Mouse (Mus musculus): ENCODE data around the gene Npm1.

Npm1 gene

DNA sequence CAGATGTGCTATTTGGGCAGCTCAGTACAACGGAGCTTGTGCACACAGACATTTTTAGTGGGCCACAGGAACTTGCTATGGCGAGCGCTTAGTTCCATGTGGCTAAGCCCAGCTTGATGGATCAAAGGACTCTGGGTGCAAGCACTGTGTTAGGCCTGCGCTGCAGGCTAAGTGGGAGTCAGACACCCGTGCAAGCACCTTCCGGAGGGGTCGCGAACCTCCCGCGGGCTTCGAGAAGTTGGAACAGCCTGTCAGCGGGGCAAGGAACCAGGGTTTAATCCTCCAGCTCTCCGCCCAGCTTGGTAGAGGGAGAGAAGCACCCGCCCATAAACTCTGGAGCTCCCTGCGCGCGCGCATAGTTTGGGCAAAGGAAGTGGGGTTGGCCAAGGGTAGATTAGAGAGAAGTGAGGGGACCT, 17.7 kb upstream of the Npm1 start:
- DNase-seq (ENCODE audit: low spot score in 2 of 2) = no peak

DNA sequence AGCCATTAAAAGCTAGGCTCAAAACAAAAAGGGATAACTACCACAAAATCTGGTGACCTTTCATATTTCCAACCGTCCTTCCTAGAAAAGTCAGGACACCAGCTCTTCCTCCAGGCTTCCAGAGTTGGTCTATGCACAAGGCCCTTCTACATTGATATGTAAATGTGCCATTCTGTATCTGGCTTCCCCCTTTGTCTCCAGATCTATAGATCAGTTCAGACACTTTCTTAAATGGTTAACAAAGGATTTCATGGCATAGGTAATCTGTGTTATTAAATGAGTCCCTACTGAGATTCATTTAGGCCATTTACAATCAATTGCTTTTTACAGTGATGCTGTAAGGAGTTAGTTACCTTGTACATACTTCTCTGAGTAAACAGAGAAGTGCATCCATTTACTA, 16.8 kb upstream of the Npm1 start:
- no peak for DNase-seq (ENCODE audit: low spot score in 2 of 2)

DNA sequence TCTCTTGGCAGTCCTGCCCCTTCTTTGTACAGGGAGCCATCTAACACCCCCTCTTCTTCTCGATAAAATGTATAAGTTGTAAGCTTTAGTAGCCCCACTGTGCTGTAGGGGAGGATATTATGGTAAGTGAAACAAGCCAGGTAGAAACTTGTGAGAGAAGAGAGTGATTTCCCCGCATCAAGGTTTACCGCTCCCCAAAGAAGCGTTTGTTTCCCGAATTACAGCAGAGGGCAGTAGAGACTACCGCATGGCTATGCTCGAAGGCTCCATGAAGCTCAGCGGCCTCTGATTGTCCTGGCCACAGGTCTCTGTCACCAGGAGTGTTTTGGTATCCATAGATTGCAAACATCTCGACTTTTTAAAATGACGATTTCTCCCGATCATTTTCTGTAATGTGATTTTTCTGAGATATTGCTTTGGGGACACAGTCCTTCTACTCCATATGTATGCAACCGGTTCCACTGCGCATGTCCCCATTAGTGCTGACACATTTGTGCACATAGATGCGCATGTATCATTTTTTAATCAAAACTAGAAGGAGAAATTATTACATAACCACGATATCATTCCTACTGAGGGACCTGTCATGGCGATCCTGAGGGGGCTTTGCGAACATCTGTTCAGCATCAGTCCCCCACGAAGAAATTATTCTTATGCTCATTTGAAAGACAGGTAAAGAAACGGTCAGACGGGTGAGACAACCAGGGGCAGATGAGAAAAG, 13.7 kb upstream of the Npm1 start:
- peak in 1 of 2 experiments; percentile 38 for DNase-seq (ENCODE audit: low spot score in 2 of 2)

- no peak for DNase-seq (ENCODE audit: low spot score in 2 of 2)
These were observed 12.8 kb upstream of the Npm1 start for GRCm38 (mm10) chr11:33175768-33176167.

DNA sequence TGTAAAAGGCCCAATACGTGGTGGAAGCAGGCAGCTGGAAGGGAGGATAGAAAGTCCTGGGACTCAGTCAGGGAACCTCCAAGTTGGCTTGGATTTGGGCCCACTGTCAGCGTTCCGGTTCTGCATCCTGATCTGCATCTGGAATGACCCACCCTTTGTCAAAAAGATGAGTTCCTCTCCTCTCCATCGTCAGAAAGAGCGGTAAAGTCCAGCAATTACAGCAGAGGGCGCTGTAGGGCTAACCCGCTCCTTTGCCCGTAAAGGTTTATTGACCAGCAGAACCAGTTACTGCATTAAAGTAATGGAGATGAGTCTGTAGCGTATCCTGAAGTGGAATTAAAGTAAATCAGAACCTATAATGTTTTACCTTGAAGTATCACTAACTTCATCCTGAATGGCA, 7.5 kb upstream of the Npm1 start:
- peak in 1 of 2 experiments; percentile 62 for DNase-seq (ENCODE audit: low spot score in 2 of 2)

GRCm38 (mm10) chr11:33162211-33162997, 602 bp downstream of the Npm1 start:
- DNase-seq (ENCODE audit: low spot score in 2 of 2) = peak; percentile 59 to 64

DNA sequence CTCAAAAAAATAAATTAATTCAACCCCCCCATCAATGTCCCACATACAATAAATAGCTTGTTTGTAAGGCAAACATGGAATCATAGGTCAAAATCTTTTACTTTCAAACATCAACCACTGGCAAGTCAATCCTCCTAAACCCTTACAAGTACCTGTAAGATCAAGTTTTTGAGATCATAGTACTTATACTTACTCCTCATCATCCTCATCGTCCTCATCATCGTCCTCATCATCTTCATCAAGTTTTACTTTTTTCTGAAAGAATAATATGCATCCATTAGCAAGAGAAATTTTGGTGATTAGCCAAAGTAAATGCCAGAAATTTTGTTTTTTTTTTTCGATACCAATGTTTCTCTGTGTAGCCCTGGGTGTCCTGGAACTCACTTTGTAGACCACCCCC, 3.3 kb downstream of the Npm1 start:
- no peak for DNase-seq (ENCODE audit: low spot score in 2 of 2)

DNA sequence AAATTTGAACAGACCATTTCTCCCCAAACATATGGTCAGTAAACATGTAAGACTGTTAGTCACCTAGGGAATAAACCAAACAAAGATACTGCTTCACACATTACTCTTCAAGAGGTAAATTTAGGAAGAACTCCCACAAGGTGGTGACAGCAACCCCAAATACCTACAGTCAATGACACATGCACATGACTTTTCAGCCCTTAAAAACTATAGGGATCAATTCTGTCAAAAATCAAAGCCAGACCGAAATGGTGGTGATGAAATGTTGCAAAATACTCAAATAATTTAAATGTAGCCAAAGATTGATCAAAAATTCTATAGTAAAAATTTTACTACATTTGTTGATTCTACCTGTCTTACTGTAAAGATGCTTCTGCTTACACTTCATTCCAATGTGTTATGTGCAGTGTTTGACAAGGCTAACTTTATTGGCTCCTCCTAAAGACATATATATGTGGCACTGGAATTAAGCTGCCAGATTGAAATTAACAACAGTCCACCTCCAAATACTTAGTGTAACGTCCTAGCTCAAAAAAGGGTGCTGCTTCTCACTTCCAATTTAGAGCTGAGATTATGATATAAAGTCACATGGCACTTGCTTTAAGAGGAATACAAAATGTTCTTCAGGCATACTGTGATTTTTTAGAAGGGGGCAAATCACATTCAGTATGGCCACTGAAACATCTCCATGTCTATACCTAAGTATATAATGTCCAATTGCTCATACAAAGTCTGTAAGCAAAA, 5.4 kb downstream of the Npm1 start:
- no peak for DNase-seq (ENCODE audit: low spot score in 2 of 2)

DNA sequence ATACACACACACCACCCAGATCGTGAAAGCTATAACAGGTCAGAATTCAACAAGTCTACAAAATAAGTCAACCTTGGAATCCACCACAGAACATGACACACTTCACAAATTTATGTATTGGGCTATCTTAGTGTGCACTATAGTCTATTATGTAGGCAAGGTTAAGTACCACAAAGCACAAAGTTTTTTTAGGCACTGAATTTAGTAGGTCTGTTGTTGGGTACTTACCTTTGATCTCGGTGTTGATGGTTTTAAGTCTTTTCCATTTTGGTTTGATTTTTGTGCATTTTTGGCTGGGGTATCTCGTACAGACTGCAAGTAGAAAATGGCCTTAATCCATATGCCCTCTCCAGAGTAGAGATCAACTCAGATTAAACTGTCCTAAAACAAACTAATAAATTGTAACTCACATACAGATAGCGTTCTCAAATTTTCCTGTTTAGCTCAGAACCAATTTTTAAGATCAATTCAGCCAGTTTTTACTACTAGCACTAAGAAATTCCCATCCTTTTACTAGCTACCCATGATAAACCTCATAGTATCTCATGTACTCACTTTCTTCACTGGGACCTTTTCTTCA, 6.5 kb downstream of the Npm1 start:
- DNase-seq (ENCODE audit: low spot score in 2 of 2) = no peak

- DNase-seq (ENCODE audit: low spot score in 2 of 2) = no peak
These were observed 8.5 kb downstream of the Npm1 start for GRCm38 (mm10) chr11:33154459-33154858.

GRCm38 (mm10) chr11:33152997-33153396, 10.0 kb downstream of the Npm1 start:
- DNase-seq (ENCODE audit: low spot score in 2 of 2) = no peak

GRCm38 (mm10) chr11:33151780-33152145, 11.2 kb downstream of the Npm1 start:
- DNase-seq (ENCODE audit: low spot score in 2 of 2) = no peak

GRCm38 (mm10) chr11:33151128-33151779, 11.8 kb downstream of the Npm1 start:
- no peak for DNase-seq (ENCODE audit: low spot score in 2 of 2)

DNA sequence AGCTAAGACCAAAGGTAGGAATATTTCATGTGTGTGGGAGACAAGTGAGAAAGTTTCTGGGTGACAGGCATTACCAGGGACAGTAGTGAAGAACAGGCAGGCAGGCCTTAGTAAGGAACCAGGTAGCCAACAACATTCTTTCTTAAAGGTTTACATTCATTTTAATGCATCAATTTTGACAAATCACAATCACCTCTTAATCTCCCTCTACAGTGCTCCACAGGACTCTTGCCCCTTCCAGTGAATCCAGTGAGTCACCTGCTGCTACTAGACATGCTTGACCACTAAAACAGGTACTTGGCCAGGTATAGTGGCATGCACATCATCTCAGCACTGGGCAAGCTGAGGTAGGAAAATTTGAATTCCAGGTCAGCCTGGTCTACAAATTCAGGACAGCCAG, 12.6 kb downstream of the Npm1 start:
- DNase-seq (ENCODE audit: low spot score in 2 of 2) = no peak

- no peak for DNase-seq (ENCODE audit: low spot score in 2 of 2)
These were observed 13.6 kb downstream of the Npm1 start for GRCm38 (mm10) chr11:33149453-33149852.

- no peak for DNase-seq (ENCODE audit: low spot score in 2 of 2)
These were observed 13.9 kb downstream of the Npm1 start for GRCm38 (mm10) chr11:33149088-33149436.

DNA sequence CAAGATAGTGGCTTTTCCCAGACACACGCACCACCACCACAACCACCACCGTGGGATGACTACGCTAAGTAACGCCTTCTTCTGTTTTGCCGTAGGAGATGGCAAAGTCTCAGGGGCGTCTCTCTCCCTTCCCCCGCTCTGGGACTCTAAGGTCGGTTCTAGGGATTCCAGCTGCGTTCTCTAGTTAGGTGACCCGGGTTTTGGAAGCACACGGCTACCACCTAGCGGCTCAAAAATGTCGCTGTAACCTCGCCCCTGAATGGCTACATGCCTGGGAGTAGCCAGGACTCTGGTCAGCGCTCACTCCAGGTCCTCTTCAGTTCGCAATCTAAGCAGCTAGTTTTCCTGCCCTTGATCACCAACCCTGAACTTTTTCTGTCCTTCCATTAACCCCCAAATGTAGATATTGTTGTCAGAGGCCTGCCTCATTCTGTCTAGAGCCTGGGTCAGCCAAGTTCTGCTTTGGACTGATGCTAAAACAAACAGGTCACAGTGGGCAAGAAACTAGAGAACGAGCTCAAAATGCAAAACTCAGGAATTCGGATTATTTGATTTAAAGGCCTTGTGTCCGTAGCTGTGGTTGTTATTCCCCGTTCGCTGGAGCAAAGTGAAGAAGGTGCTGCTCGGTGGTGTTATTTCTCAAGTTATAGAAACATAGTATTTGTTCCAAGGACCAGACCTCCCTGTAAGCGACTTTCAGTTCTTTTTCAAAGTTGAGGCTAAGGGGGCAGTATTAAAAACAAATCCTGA, 14.5 kb downstream of the Npm1 start:
- DNase-seq (ENCODE audit: low spot score in 2 of 2) = peak; percentile 33 to 58

DNA sequence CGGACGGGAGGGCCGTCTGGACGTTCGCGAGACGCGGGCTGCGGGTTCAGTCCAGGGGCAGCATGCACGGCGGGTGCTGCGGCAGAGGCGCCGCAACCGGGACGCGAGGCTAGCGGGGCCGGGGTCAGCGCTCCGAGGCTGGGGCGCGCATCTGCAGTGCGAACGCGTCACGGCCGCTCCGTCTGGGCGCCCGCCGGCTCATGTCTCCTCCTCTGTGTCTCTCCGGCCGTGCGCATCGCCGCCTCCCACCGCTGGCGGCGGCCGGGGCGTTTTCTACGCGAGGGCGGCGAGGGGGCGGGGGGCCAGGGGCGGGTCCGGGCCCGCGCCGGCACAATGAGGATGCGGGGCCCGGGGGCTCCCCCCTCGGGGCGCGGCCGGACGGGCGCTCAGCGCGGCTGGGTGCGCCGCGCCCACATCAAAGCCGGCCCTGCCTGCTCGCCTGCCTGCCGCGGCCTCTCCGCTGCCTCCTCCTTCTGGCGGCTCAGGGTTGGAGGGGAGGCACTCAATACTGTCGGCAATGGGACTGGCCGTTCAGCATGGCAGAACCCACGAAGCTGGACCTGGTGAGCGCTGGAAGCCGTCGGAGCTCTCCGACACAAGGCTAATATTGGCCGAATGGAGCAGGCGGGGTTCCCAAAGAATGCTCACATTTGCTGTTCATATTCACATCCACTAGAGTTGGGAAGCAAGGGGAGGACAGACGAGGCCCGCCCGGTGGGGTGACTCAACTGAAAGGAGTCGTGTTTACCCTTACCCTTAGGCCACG, 15.3 kb downstream of the Npm1 start:
- peak in 1 of 2 experiments; percentile 14 for DNase-seq (ENCODE audit: low spot score in 2 of 2)

- DNase-seq (ENCODE audit: low spot score in 2 of 2) = peak in 1 of 2 experiments; percentile 41
These were observed 15.8 kb downstream of the Npm1 start, which contains the start of gene Fgf18 for GRCm38 (mm10) chr11:33147171-33147571. Fgf18 (minus strand) TSS chr11:33147400.

GRCm38 (mm10) chr11:33146651-33147131, 16.3 kb downstream of the Npm1 start:
- DNase-seq (ENCODE audit: low spot score in 2 of 2) = peak in 1 of 2 experiments; percentile 28
